Mouse (Mus musculus): Measurements from ENCODE around the gene Nsun7. TPM values are rescaled to one million over a fixed set of nuclear protein-coding genes. Genes with fewer than 3 reads are reported as not detected.
"Not testable (repeated sequence)": the region's sequence is repeated elsewhere in the genome, so short reads cannot be mapped to it uniquely, and the experiment has no call there.

The Nsun7 gene
- polyA plus RNA-seq, 1 experiment from 2014 or later: 0.24 TPM

- H3K4me2 ChIP-seq (ENCODE audit: low read depth, low read length): no peak overlapping the region
- H3K9ac ChIP-seq (ENCODE audit: low read length): no peak overlapping the region
- no peak for ATAC-seq (replicated peaks; ENCODE audit: extremely low read depth, insufficient read depth, low FRiP score)
- H3K36me3 ChIP-seq (ENCODE audit: control insufficient read depth, insufficient read depth): no peaks in the 10 kb centered on the region
- H3K4me1 ChIP-seq (ENCODE audit: control insufficient read depth, insufficient read depth, low read length): no peaks in the 10 kb centered on the region
- no peaks in the 10 kb centered on the region for H3K27me3 ChIP-seq (ENCODE audit: control insufficient read depth, insufficient read depth, low read length)
- H3K9me3 ChIP-seq (replicated peaks; ENCODE audit: control insufficient read depth, low read length): no peaks in the 10 kb centered on the region
- H3K27ac ChIP-seq (ENCODE audit: low read length): no peak overlapping the region
- H3K4me3 ChIP-seq (ENCODE audit: low read length): no peak overlapping the region
Observed at GRCm38 (mm10) chr5:66241894-66242293, 17.8 kb upstream of the Nsun7 start.

DNA sequence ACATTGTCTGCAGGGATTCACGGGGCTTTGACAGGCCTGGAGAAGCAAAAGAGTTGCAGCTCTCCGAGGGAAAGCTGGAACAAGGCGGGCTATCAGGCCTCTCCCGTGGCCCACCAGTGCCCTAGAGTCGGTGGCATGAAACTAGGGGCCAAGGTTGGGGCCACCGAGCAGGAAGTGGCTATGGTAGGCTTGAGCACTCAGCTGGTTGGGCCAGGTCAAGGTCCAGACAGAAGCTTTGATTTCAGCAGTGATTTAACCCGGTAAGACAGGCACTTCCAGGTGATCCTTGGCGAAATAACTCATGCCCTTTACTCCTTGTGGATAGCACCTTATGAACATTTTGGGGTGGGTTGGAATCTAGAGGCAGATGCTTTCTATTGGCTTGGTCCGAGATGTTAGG is 16.2 kb upstream of the Nsun7 start:
- Histone ChIP-seq H3K4me1 (ENCODE audit: control insufficient read depth, insufficient read depth, low read length) (no peaks in the 10 kb centered on the region), H3K4me3 (ENCODE audit: low read length) (no peak overlapping the region), H3K36me3 (ENCODE audit: control insufficient read depth, insufficient read depth) (no peaks in the 10 kb centered on the region), H3K9ac (ENCODE audit: low read length) (no peak overlapping the region), H3K9me3 (replicated peaks; ENCODE audit: control insufficient read depth, low read length) (0 out of 2 replicates have a peak, but pooled peaks cover 3% of the 10 kb centered on the region), H3K4me2 (ENCODE audit: low read depth, low read length) (no peak overlapping the region), H3K27ac (ENCODE audit: low read length) (no peak overlapping the region), H3K27me3 (ENCODE audit: control insufficient read depth, insufficient read depth, low read length) (no peaks in the 10 kb centered on the region)
- ATAC-seq (replicated peaks; ENCODE audit: extremely low read depth, insufficient read depth, low FRiP score): no peak
- 84% methylated on average over 9 of the region's 9 CpGs for WGBS

- H3K27me3 ChIP-seq (ENCODE audit: control insufficient read depth, insufficient read depth, low read length): no peaks in the 10 kb centered on the region
- H3K4me2 ChIP-seq (ENCODE audit: low read depth, low read length): no peak overlapping the region
- 67% methylated on average over 6 of the region's 6 CpGs for WGBS
- no peaks in the 10 kb centered on the region for H3K36me3 ChIP-seq (ENCODE audit: control insufficient read depth, insufficient read depth)
- ATAC-seq (replicated peaks; ENCODE audit: extremely low read depth, insufficient read depth, low FRiP score): no peak
- H3K4me3 ChIP-seq (ENCODE audit: low read length): no peak overlapping the region
- H3K9me3 ChIP-seq (replicated peaks; ENCODE audit: control insufficient read depth, low read length): 0 out of 2 replicates have a peak, but pooled peaks cover 3% of the 10 kb centered on the region
- no peak overlapping the region for H3K27ac ChIP-seq (ENCODE audit: low read length)
- no peak overlapping the region for H3K9ac ChIP-seq (ENCODE audit: low read length)
- H3K4me1 ChIP-seq (ENCODE audit: control insufficient read depth, insufficient read depth, low read length): no peaks in the 10 kb centered on the region
Observed at GRCm38 (mm10) chr5:66244043-66244660, 15.5 kb upstream of the Nsun7 start.

DNA sequence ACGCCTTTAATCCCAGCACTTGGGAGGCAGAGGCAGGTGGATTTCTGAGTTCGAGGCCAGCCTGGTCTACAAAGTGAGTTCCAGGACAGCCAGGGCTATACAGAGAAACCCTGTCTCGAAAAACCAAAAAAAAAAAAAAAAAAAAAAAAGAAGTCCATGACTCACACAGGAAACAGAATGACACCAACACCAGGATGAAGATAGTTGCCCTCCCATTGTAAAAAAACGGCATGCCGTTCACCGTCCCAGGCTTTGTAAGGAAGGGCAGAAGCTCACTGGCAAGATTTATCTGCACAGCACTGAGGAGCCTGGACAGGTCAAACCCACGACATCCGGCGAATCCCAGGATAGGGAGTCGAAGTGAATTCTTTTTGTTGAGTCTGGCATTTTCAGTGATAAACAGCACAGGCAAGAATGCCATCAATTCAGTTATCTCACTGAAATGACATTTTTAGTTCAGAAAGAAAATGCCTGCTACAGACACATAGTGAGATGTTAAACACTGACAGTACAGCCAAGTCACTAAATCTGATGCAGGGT is 13.7 kb upstream of the Nsun7 start:
- Histone ChIP-seq H3K4me2 (ENCODE audit: low read depth, low read length) (no peak overlapping the region), H3K9me3 (replicated peaks; ENCODE audit: control insufficient read depth, low read length) (0 out of 2 replicates have a peak, but pooled peaks cover 3% of the 10 kb centered on the region), H3K4me1 (ENCODE audit: control insufficient read depth, insufficient read depth, low read length) (no peaks in the 10 kb centered on the region; the same call in 1 of the 2 replicates), H3K9ac (ENCODE audit: low read length) (no peak overlapping the region), H3K27ac (ENCODE audit: low read length) (no peak overlapping the region), H3K36me3 (ENCODE audit: control insufficient read depth, insufficient read depth) (no peaks in the 10 kb centered on the region), H3K27me3 (ENCODE audit: control insufficient read depth, insufficient read depth, low read length) (no peaks in the 10 kb centered on the region), H3K4me3 (ENCODE audit: low read length) (no peak overlapping the region)
- 29% methylated on average over 8 of the region's 10 CpGs for WGBS
- ATAC-seq (replicated peaks; ENCODE audit: extremely low read depth, insufficient read depth, low FRiP score): no peak

DNA sequence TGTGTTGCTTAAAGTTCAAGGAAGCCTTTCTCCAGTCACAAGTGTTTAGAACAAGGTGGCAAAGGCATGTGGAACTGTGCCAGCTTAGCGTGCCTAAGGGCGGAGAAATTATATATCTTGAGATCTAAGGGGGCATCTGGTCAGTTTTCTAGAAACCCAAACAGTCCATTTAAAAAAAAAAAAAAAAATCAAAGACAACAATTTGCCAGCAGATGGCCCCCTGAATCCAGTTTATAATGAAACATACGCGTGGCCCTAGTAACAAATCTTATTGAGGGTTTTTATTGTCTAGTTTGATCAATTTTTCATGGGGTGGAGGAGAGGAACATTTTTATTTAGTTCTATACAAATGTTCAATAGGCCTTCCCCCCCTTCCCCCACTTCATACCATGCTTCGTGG is 6.5 kb upstream of the Nsun7 start:
- H3K27me3 ChIP-seq (ENCODE audit: control insufficient read depth, insufficient read depth, low read length): no peaks in the 10 kb centered on the region
- H3K4me1 ChIP-seq (ENCODE audit: control insufficient read depth, insufficient read depth, low read length): no peaks in the 10 kb centered on the region; the same call in 1 of the 2 replicates
- ATAC-seq (replicated peaks; ENCODE audit: extremely low read depth, insufficient read depth, low FRiP score): no peak
- WGBS: 57% methylated on average over 5 of the region's 5 CpGs
- no peak overlapping the region for H3K4me3 ChIP-seq (ENCODE audit: low read length)
- H3K36me3 ChIP-seq (ENCODE audit: control insufficient read depth, insufficient read depth): no peaks in the 10 kb centered on the region
- no peak overlapping the region for H3K9ac ChIP-seq (ENCODE audit: low read length)
- H3K4me2 ChIP-seq (ENCODE audit: low read depth, low read length): no peak overlapping the region
- H3K9me3 ChIP-seq (replicated peaks; ENCODE audit: control insufficient read depth, low read length): no peaks in the 10 kb centered on the region
- H3K27ac ChIP-seq (ENCODE audit: low read length): no peak overlapping the region

DNA sequence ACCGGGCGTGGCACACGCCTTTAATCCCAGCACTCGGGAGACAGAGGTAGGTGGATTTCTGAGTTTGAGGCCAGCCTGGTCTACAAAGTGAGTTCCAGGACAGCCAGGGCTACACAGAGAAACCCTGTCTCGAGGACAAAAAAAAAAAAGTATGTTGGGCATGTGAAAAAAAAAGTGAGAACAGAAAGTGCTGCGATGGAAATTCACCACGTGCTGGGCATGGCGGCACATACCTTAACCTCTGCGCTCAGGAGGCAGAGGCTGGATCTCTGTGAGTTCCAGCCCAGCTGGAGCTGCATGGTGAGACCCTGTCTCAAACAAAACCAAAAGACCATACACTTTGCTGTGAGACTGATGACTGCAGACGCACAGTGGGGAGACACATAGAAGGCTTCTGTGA is 4.7 kb upstream of the Nsun7 start:
- WGBS: 82% methylated on average over 10 of the region's 10 CpGs
- no peaks in the 10 kb centered on the region for H3K27me3 ChIP-seq (ENCODE audit: control insufficient read depth, insufficient read depth, low read length)

DNA sequence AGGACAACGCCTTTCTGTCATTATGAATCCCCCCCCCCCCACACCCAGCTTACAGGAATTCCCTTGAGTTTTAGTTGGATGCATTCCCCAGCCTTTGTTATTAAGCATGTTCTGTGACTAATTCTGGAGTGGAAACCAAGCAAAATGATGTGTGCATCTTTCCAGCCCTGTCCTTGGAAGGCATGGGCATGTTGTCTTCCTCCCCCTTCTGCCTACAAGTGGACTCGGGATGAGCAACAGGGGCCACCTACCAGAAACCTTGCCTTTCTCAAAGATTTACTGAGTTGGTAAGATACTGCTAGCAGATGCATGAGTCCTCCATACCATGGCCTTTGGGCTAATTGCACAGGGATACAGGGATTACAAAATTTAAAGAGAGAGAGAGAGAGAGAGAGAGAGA is 697 bp upstream of the Nsun7 start:
- no peak for ATAC-seq (replicated peaks; ENCODE audit: extremely low read depth, insufficient read depth, low FRiP score)
- WGBS: 71% methylated on average over 2 of the region's 2 CpGs
- no peaks in the 10 kb centered on the region for H3K9me3 ChIP-seq (replicated peaks; ENCODE audit: control insufficient read depth, low read length)
- no peaks in the 10 kb centered on the region for H3K36me3 ChIP-seq (ENCODE audit: control insufficient read depth, insufficient read depth)
- H3K27ac ChIP-seq (ENCODE audit: low read length): no peak overlapping the region
- H3K4me3 ChIP-seq (ENCODE audit: low read length): no peak overlapping the region
- peaks cover 5% of the 10 kb centered on the region; the same call in 1 of the 2 replicates for H3K27me3 ChIP-seq (ENCODE audit: control insufficient read depth, insufficient read depth, low read length)
- no peak overlapping the region for H3K4me2 ChIP-seq (ENCODE audit: low read depth, low read length)
- H3K9ac ChIP-seq (ENCODE audit: low read length): no peak overlapping the region
- H3K4me1 ChIP-seq (ENCODE audit: control insufficient read depth, insufficient read depth, low read length): peaks cover 3% of the 10 kb centered on the region; the same call in 1 of the 2 replicates

More for the DNA sequence above, 4.7 kb upstream of the Nsun7 start:
- H3K4me1 ChIP-seq (ENCODE audit: control insufficient read depth, insufficient read depth, low read length): peaks cover 2% of the 10 kb centered on the region; the same call in 1 of the 2 replicates
- no peak overlapping the region for H3K27ac ChIP-seq (ENCODE audit: low read length)
- no peaks in the 10 kb centered on the region for H3K36me3 ChIP-seq (ENCODE audit: control insufficient read depth, insufficient read depth)
- H3K9me3 ChIP-seq (replicated peaks; ENCODE audit: control insufficient read depth, low read length): no peaks in the 10 kb centered on the region
- no peak overlapping the region for H3K4me2 ChIP-seq (ENCODE audit: low read depth, low read length)
- no peak for ATAC-seq (replicated peaks; ENCODE audit: extremely low read depth, insufficient read depth, low FRiP score)
- no peak overlapping the region for H3K4me3 ChIP-seq (ENCODE audit: low read length)
- no peak overlapping the region for H3K9ac ChIP-seq (ENCODE audit: low read length)

DNA sequence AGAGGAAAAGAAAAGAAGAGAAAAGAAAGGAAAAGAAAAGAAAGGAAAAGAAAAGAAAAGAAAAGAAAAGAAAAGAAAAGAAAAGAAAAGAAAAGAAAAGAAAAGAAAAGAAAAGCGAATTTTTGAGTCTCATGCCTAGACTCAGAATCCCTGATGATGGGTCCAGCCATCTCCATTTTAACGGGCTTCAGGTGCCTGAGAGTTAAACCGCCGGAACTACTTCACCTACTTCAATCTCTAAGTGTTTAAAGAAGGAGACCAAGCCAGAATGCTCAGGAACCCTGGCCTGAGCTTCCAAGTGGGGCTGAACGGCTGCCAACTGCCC is 304 bp upstream of the Nsun7 start:
- not testable (repeated sequence) for H3K27me3 ChIP-seq (ENCODE audit: control insufficient read depth, insufficient read depth, low read length); H3K27ac ChIP-seq (ENCODE audit: low read length); H3K36me3 ChIP-seq (ENCODE audit: control insufficient read depth, insufficient read depth); H3K9me3 ChIP-seq (replicated peaks; ENCODE audit: control insufficient read depth, low read length); ATAC-seq (replicated peaks; ENCODE audit: extremely low read depth, insufficient read depth, low FRiP score); H3K4me1 ChIP-seq (ENCODE audit: control insufficient read depth, insufficient read depth, low read length)
- peak overlapping the region; percentile 92 for H3K4me2 ChIP-seq (ENCODE audit: low read depth, low read length)
- 9% methylated on average over 5 of the region's 5 CpGs for WGBS
- peak overlapping the region; percentile 71 for H3K4me3 ChIP-seq (ENCODE audit: low read length)
- peak overlapping the region; percentile 74 for H3K9ac ChIP-seq (ENCODE audit: low read length)

GRCm38 (mm10) chr5:66262475-66262874 is 2.8 kb downstream of the Nsun7 start:
- Histone ChIP-seq H3K36me3 (ENCODE audit: control insufficient read depth, insufficient read depth) (no peaks in the 10 kb centered on the region), H3K9me3 (replicated peaks; ENCODE audit: control insufficient read depth, low read length) (no peaks in the 10 kb centered on the region), H3K4me3 (ENCODE audit: low read length) (no peak overlapping the region), H3K27ac (ENCODE audit: low read length) (no peak overlapping the region), H3K4me2 (ENCODE audit: low read depth, low read length) (no peak overlapping the region), H3K9ac (ENCODE audit: low read length) (no peak overlapping the region), H3K4me1 (ENCODE audit: control insufficient read depth, insufficient read depth, low read length) (peaks cover 3% of the 10 kb centered on the region; the same call in 1 of the 2 replicates), H3K27me3 (ENCODE audit: control insufficient read depth, insufficient read depth, low read length) (peaks cover 5% of the 10 kb centered on the region; the same call in 1 of the 2 replicates)
- ATAC-seq (replicated peaks; ENCODE audit: extremely low read depth, insufficient read depth, low FRiP score): no peak
- WGBS: 81% methylated on average over 2 of the region's 2 CpGs

All from heart, embryonic 16.5 days (tissue).